Mouse (Mus musculus) cortical plate, adult 2 months (tissue): ENCODE results near the gene Ext2. TPM values are rescaled to one million over a fixed set of nuclear protein-coding genes. Genes with fewer than 3 reads are reported as not detected.

Source experiments
- H3K27ac ChIP-seq: fragments of 200-500 bp; 2 replicates; pipeline ENCODE4 v1.5.1; 2012; ENCODE audit warnings: low read length, control low read depth, inconsistent platforms; ENCODE audit not compliant: insufficient read depth
- H3K4me1 ChIP-seq: fragments of 200-500 bp; 2 replicates; pipeline ENCODE4 v1.6.1; 2011; ENCODE audit warnings: low read length; ENCODE audit not compliant: control insufficient read depth, insufficient read depth
- H3K4me3 ChIP-seq: fragments of 200-500 bp; 2 replicates; pipeline ENCODE4 v1.5.1; 2011; ENCODE audit warnings: mild to moderate bottlenecking, low read length, control low read depth; ENCODE audit not compliant: insufficient read depth
- CTCF ChIP-seq: fragments of 200-500 bp; IDR thresholded peaks from 2 replicates; pipeline ENCODE4 v1.5.1; 2011; ENCODE audit warnings: mild to moderate bottlenecking, control low read depth, low read length; ENCODE audit not compliant: insufficient read depth; ENCODE audit errors: extremely low read depth
- POLR2A ChIP-seq: fragments of 200-500 bp; IDR thresholded peaks from 2 replicates; pipeline ENCODE4 v1.6.1; 2011; ENCODE audit warnings: mild to moderate bottlenecking, low read length, control low read depth; ENCODE audit not compliant: insufficient read depth; ENCODE audit errors: extremely low read depth
- polyA plus RNA-seq: library from polyadenylated mRNA; depleted of rRNA; stranded (reverse); fragments of >200 nt; gene quantifications from 2 replicates; pipeline ENCODE4 v1.2.3, GENCODE M21; 2012

Ext2 gene
- polyA plus RNA-seq, 1 experiment, result 34.6 TPM

DNA sequence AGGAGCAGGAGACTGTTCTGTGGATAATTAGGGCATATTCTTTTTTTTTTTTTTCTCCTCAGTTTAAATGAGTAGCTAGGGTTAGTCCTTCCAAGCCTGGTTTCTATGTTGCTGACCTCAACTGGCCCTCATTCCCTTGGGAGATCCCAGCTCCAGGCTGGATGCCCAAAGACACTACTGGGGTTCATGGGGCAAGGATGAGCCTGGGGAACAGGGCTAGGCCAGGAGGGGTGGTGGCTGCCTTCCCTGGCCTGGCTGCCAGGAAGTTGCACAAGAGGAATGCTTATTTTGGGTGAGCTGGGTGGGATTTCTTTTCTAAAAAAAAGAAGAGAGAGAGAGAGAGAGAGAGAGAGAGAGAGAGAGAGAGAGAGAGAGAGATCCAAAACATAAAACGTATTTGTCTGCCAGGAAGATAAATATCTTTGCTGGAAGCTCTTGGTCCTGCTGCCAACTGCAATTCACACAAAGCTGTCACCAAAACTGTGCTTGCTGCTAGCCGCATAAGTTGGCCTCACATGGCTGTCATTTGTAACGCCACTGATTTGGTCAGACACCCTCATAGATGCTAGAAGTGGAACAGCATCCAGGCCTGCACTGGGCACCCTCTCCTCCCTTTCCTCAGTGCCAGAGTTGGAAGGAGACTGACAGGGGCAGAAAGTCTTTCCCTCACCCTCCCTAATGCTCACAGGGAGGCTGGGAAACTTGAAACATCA, 156.1 kb downstream of the Ext2 start:
- Histone ChIP-seq H3K27ac (no peak overlapping the region), H3K4me1 (peaks cover 4% of the 10 kb centered on the region), H3K4me3 (no peak overlapping the region)
- TF ChIP-seq POLR2A, result no peak
- TF ChIP-seq CTCF, result no peak

DNA sequence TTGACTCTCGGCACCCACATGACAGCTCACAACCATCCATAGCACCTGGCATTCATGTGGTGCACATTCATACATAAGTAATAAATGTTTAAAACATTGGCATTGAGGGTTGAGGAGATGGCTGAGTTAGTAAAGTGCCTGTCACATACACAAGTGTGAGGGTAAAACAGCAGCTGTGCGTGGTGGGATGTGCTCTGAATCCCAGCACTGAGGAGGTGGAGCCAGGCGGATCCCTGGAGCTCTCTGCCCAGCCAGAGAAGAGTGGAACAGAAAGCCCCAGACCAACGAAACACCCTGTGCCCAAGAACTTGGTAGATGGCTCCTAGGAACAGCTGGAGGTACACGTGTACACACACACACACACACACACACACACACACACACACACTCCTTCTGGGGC, 156.9 kb downstream of the Ext2 start:
- Histone ChIP-seq H3K4me3 (no peak overlapping the region), H3K27ac (no peak overlapping the region), H3K4me1 (peaks cover 4% of the 10 kb centered on the region)
- TF ChIP-seq POLR2A (no peak), CTCF (no peak)

DNA sequence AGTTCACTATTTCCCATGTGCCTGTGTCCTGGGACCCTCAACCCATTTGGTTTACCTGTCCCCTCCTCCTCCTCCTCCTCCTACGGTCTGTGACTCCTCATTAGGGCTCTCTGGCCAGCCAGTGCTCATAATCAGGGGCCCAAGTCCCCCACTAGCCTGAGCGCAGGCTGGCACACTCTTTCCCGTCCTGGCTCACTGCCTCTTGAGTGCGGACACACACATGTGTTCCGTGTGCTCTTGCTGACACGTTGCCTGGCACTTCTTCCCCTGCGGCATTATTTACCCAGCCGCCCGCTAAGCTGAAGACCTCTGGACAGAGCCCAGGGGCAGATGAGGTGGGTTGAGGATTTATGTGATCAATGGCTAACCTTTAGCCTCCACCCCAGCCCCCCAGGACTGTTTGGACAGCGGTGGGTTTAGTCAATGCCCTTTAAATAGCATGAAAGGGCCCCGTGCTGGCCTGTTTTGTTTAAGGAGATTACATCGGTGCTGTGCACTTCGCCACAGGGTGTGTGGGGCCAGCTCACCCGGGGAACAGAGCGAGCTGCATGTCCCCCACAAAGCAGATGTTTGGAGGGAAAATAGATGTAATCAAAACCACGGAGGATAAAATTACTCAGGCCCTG, 160.0 kb downstream of the Ext2 start:
- no peak for TF ChIP-seq CTCF
- TF ChIP-seq POLR2A, result no peak

DNA sequence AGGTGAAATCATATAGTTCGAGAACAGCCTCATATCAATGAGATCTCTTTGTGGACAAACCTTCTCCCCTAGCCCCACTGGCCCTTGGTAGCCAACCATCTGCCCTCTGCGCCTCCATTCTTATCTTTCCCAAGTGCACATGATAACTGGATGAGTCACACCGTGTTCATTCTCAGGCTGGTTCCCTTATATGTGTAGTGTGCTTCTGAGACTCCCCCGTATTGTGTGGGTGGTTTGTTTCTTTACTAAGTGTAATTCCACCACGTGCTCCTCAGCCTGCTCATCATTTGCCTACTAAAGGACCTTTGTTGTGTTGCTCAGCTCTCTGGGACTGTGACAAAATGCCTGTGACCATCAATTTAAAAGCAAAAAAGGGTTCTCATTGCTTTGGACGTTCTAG, 161.3 kb downstream of the Ext2 start:
- Histone ChIP-seq H3K4me3 (no peak overlapping the region), H3K27ac (no peak overlapping the region), H3K4me1 (no peaks in the 10 kb centered on the region)
- no peak for TF ChIP-seq POLR2A
- TF ChIP-seq CTCF, result no peak

More for the DNA sequence above, 160.0 kb downstream of the Ext2 start:
- H3K4me3 ChIP-seq, result no peak overlapping the region
- peaks cover 4% of the 10 kb centered on the region for H3K4me1 ChIP-seq
- no peak overlapping the region for H3K27ac ChIP-seq

DNA sequence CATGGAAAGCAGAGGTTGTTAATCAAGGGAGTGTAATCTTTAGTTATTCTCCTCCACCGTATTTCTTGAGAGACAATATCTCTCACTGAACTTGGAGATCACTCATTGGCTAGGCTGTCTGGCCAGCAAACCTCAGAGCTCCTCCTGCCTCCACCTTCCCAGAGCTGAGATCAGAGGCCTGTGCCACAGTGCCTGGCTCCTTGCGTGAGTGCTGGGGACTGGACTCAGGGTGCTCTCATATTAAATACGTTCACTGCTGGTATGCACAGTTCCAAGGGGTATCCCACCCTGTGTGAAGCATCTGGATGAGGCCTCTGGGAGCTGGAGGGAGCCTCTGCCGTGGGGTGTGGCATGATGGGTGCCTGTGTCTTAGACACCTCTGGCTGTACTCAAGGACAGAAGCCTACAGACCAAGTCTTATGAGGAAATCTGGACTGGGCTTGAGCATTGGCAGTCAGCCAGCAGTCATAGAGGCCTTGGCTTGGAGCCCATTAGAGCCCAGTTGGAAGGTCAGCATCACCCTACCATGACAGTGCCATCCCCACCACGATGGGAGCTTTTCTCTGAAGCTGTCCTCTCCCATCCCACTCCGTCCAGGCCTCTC, 162.6 kb downstream of the Ext2 start:
- H3K4me3 ChIP-seq, result no peak overlapping the region
- H3K27ac ChIP-seq, result no peak overlapping the region
- no peaks in the 10 kb centered on the region for H3K4me1 ChIP-seq
- TF ChIP-seq CTCF (no peak), POLR2A (no peak)

DNA sequence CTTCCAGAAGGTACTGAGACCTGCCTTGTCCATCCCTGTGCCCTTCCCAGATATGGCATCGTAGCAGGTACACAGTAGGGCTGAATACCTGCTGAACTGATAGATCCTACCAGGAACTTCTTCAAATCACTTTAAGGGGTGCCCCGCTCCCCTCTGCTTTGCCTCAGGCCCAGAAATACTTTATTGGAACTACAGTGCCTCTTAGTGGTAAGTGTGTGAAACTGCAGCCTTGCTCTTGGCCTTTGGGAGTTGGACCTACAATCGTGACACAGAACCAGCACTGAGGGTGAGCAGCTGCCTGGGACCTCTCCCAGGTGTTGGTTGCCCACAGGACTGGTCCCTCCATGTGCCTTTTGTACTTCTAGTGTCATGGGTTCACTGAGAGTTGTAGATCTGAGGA, 163.4 kb downstream of the Ext2 start:
- Histone ChIP-seq H3K4me1 (no peaks in the 10 kb centered on the region), H3K4me3 (no peak overlapping the region), H3K27ac (no peak overlapping the region)
- no peak for TF ChIP-seq POLR2A
- TF ChIP-seq CTCF, result peak; percentile 85

DNA sequence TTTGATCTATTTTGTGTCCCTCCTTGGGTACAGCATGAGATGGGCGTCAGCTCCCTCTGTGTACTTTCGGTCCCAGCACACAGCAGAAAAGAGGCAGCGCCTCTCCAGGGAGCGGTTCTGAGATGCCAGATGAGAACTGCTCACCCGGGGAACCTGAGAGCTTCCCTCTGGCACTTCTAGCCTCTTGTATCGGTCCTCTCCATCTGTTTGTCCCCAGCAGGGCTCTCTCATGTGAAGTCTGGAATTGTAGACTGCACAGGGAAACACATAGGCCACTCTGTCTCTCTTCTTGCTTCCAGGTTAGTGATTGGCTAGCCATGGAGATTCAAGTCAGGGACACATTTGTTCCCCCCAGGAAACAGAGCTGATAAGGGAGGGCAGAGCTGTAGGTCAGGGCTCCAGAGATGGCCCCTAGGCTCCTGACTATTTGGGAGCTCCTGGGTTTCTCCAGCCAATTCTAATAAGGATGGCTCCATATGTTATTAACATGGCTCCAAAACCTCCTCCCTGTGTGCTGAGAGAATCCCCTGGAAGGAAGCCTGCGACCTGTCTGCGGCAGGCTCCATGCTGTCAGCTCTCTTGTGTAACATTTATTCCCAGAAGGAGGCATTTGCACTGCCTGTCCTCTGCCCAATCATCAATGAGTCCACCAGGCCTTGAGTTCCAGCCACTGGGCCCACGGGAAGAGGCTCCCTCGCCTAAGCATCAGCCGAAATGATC, 167.9 kb downstream of the Ext2 start:
- no peak overlapping the region for H3K27ac ChIP-seq
- TF ChIP-seq POLR2A (no peak), CTCF (no peak)
- H3K4me1 ChIP-seq, result no peaks in the 10 kb centered on the region
- H3K4me3 ChIP-seq, result no peak overlapping the region

DNA sequence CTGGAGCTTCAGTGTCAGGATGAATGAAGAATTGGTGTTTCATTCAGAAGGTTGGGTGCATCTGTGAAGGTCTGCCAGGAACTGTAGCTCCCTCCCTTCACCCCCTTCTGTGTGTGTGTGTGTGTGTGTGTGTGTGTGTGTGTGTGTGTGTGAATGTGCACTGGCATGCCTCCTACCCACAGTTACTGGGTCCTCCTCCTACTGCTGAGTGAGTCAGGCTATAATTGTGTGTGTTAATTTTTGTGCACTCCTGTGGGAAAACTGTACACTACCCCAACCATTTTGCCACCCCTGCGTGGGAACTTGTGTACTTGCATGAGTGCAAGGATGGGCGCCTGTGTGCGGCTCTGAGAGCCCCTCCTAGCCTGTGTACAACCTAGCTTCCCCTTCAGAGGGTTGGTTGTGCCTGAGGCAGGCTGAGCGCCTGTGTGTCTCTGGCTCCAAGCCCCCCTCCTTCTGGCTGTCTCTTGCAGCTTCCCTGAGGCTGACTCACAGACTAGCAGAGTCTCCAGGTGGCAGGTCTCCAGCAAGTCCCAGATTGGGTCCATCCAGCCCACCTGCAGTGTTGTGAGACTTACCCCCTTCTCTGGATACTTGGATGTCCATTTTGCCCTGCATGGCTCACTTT, 173.0 kb downstream of the Ext2 start:
- no peak overlapping the region for H3K27ac ChIP-seq
- H3K4me1 ChIP-seq, result no peaks in the 10 kb centered on the region
- H3K4me3 ChIP-seq, result no peak overlapping the region
- TF ChIP-seq POLR2A, result no peak
- TF ChIP-seq CTCF, result no peak

DNA sequence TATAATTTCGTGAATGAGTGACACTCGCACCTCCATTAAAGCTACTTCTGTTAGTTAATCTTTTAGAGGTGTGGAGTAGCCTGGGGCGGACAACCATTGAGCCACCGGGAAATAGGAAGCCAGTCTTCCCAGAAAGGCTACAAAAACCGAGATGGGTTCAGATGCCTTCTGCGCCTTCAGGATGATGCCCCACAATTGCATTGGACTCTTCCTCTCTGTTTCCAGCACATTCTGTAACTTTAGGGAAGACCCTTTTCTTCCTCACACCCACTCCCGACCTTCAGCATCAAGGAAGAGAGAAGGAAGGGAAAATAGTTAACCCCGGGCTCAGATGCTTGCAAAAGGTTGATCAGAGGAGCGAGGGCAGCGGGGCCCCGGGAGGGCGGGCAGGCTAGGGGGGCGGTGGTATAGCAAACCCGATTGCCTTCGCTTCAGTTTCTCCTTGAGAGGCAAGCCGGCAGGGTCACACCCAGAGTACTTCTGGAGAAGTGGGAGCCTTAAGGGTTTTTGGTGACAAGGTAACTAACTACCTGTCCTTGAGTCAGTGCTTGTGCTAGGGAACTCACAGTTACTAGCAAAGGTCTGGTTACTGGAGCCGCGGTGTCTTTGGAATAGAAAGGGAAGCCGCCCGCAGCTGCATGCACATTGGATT, 174.3 kb downstream of the Ext2 start:
- Histone ChIP-seq H3K4me3 (no peak overlapping the region), H3K4me1 (no peaks in the 10 kb centered on the region), H3K27ac (no peak overlapping the region)
- TF ChIP-seq POLR2A (no peak), CTCF (no peak)
